Mouse (Mus musculus) liver, embryonic 14.5 days (tissue): Measurements from ENCODE around the gene Mrrf.

Experiments
- CTCF ChIP-seq: IDR thresholded peaks from 2 replicates; pipeline ENCODE4 v1.5.1; 2016; ENCODE audit warnings: antibody characterized with exemption, low read depth, control low read depth
- EP300 ChIP-seq: IDR thresholded peaks from 2 replicates; pipeline ENCODE4 v1.6.1; 2016; ENCODE audit warnings: antibody characterized with exemption, low read depth

GRCm38 (mm10) chr2:36215203-36215739, 79.1 kb downstream of the Mrrf start:
- TF ChIP-seq EP300 (no peak), CTCF (no peak)
